Mouse (Mus musculus): ENCODE results near the gene Cd2bp2. TPM values are rescaled to one million over a fixed set of nuclear protein-coding genes. Genes with fewer than 3 reads are reported as not detected.
A peak's percentile ranks its signal among the peaks of the same experiment; 100 is the strongest.

Cd2bp2 gene
- polyA plus RNA-seq, 1 experiment from 2014 or later, result 29.6 TPM

GRCm38 (mm10) chr7:127209851-127210250 is 14.0 kb upstream of the Cd2bp2 start:
- TF ChIP-seq CTCF (IDR thresholded peaks at IDR 0.05), result no peak
- Histone ChIP-seq H3K27ac (ENCODE audit: low read length) (no peak overlapping the region), H3K9me3 (ENCODE audit: low read length) (no peaks in the 10 kb centered on the region), H3K9ac (replicated peaks; ENCODE audit: low read depth) (no peak overlapping the region), H3K4me2 (replicated peaks; ENCODE audit: low read depth, low read length) (peak overlapping the region; percentile 52), H3K36me3 (ENCODE audit: insufficient read depth, low read length) (no peaks in the 10 kb centered on the region), H3K4me3 (ENCODE audit: low read depth, low read length) (no peak overlapping the region), H3K4me1 (ENCODE audit: insufficient read depth, low read depth, low read length) (peaks cover 11% of the 10 kb centered on the region; the same call in 1 of the 2 replicates), H3K27me3 (replicated peaks; ENCODE audit: insufficient read depth, low read length) (no peaks in the 10 kb centered on the region)
- WGBS, result 71% methylated on average over 5 of the region's 5 CpGs
- ATAC-seq (no peak), DNase-seq (ENCODE audit: low spot score) (no peak)

- H3K27me3 ChIP-seq (replicated peaks; ENCODE audit: insufficient read depth, low read length), result no peaks in the 10 kb centered on the region
- no peaks in the 10 kb centered on the region for H3K9me3 ChIP-seq (ENCODE audit: low read length)
- peak within 1 kb of the TSS; percentile 95 for H3K4me2 ChIP-seq (replicated peaks; ENCODE audit: low read depth, low read length)
- peak within 1 kb of the TSS; percentile 85 for H3K4me3 ChIP-seq (ENCODE audit: low read depth, low read length)
- peak; percentile 16 for TF ChIP-seq EP300 (IDR thresholded peaks at IDR 0.05)
- peak; percentile 81 for TF ChIP-seq CTCF (IDR thresholded peaks at IDR 0.05)
- H3K36me3 ChIP-seq (ENCODE audit: insufficient read depth, low read length), result no peaks in the 10 kb centered on the region
- peaks cover 11% of the 10 kb centered on the region; the same call in 1 of the 2 replicates for H3K4me1 ChIP-seq (ENCODE audit: insufficient read depth, low read depth, low read length)
- ATAC-seq, result peak; percentile 95
- peak within 1 kb of the TSS; percentile 84 for H3K9ac ChIP-seq (replicated peaks; ENCODE audit: low read depth)
- peak within 1 kb of the TSS; percentile 85 for H3K27ac ChIP-seq (ENCODE audit: low read length)
- peak; percentile 100 for DNase-seq (ENCODE audit: low spot score)
- whole genome bisulfite sequencing, result 0% methylated on average over 27 of the region's 44 CpGs
Measured at GRCm38 (mm10) chr7:127208553-127209438, 12.9 kb upstream of the Cd2bp2 start, which contains the start of gene Mylpf. Gene Mylpf (plus strand): TSS chr7:127208890.

GRCm38 (mm10) chr7:127208295-127208552 is 12.4 kb upstream of the Cd2bp2 start, which contains the start of gene Tbc1d10b:
Gene Tbc1d10b (minus strand): TSS chr7:127208468.
- DNase-seq (ENCODE audit: low spot score) (no peak), ATAC-seq (no peak)
- H3K9me3 ChIP-seq (ENCODE audit: low read length), result no peaks in the 10 kb centered on the region
- no peak for TF ChIP-seq EP300 (IDR thresholded peaks at IDR 0.05)
- TF ChIP-seq CTCF (IDR thresholded peaks at IDR 0.05), result peak; percentile 6; the same call in 1 of the 2 replicates
- H3K9ac ChIP-seq (replicated peaks; ENCODE audit: low read depth), result peak within 1 kb of the TSS; percentile 84
- H3K4me1 ChIP-seq (ENCODE audit: insufficient read depth, low read depth, low read length), result peaks cover 11% of the 10 kb centered on the region; the same call in 1 of the 2 replicates
- H3K4me2 ChIP-seq (replicated peaks; ENCODE audit: low read depth, low read length), result peak within 1 kb of the TSS; percentile 95
- peak within 1 kb of the TSS; percentile 85 for H3K27ac ChIP-seq (ENCODE audit: low read length)
- WGBS, result 3% methylated on average over 12 of the region's 44 CpGs
- peak within 1 kb of the TSS; percentile 85 for H3K4me3 ChIP-seq (ENCODE audit: low read depth, low read length)
- H3K36me3 ChIP-seq (ENCODE audit: insufficient read depth, low read length), result no peaks in the 10 kb centered on the region; the same call in 1 of the 2 replicates
- H3K27me3 ChIP-seq (replicated peaks; ENCODE audit: insufficient read depth, low read length), result no peaks in the 10 kb centered on the region

GRCm38 (mm10) chr7:127207374-127208294 is 11.8 kb upstream of the Cd2bp2 start:
- no peak for TF ChIP-seq EP300 (IDR thresholded peaks at IDR 0.05)
- peaks cover 11% of the 10 kb centered on the region; the same call in 1 of the 2 replicates for H3K4me1 ChIP-seq (ENCODE audit: insufficient read depth, low read depth, low read length)
- 2% methylated on average over 50 of the region's 53 CpGs for whole genome bisulfite sequencing
- peak; percentile 33 for DNase-seq (ENCODE audit: low spot score)
- no peaks in the 10 kb centered on the region for H3K27me3 ChIP-seq (replicated peaks; ENCODE audit: insufficient read depth, low read length)
- H3K36me3 ChIP-seq (ENCODE audit: insufficient read depth, low read length), result no peaks in the 10 kb centered on the region; the same call in 1 of the 2 replicates
- peak; percentile 1; the same call in 1 of the 2 replicates for ATAC-seq
- peak overlapping the region; percentile 84 for H3K9ac ChIP-seq (replicated peaks; ENCODE audit: low read depth)
- H3K4me2 ChIP-seq (replicated peaks; ENCODE audit: low read depth, low read length), result peak overlapping the region; percentile 95
- peak overlapping the region; percentile 85 for H3K27ac ChIP-seq (ENCODE audit: low read length)
- H3K4me3 ChIP-seq (ENCODE audit: low read depth, low read length), result peak overlapping the region; percentile 85
- no peaks in the 10 kb centered on the region for H3K9me3 ChIP-seq (ENCODE audit: low read length)

GRCm38 (mm10) chr7:127206606-127207005 is 10.8 kb upstream of the Cd2bp2 start:
- H3K4me2 ChIP-seq (replicated peaks; ENCODE audit: low read depth, low read length), result peak overlapping the region; percentile 95
- peak; percentile 61 for DNase-seq (ENCODE audit: low spot score)
- no peaks in the 10 kb centered on the region; the same call in 1 of the 2 replicates for H3K36me3 ChIP-seq (ENCODE audit: insufficient read depth, low read length)
- peak overlapping the region; percentile 84 for H3K9ac ChIP-seq (replicated peaks; ENCODE audit: low read depth)
- H3K27ac ChIP-seq (ENCODE audit: low read length), result 0 out of 2 replicates have a peak overlapping the region, but pooled peaks have one; percentile 85
- no peaks in the 10 kb centered on the region for H3K27me3 ChIP-seq (replicated peaks; ENCODE audit: insufficient read depth, low read length)
- TF ChIP-seq CTCF (IDR thresholded peaks at IDR 0.05) (no peak), EP300 (IDR thresholded peaks at IDR 0.05) (no peak)
- H3K9me3 ChIP-seq (ENCODE audit: low read length), result no peaks in the 10 kb centered on the region
- H3K4me3 ChIP-seq (ENCODE audit: low read depth, low read length), result peak overlapping the region; percentile 85
- ATAC-seq, result no peak
- WGBS, result 27% methylated on average over 2 of the region's 2 CpGs
- H3K4me1 ChIP-seq (ENCODE audit: insufficient read depth, low read depth, low read length), result peaks cover 11% of the 10 kb centered on the region; the same call in 1 of the 2 replicates
